Mouse (Mus musculus): ENCODE measurements around the gene Zmiz2. TPM values are rescaled to one million over a fixed set of nuclear protein-coding genes. Genes with fewer than 3 reads are reported as not detected.
"Not testable (repeated sequence)": the region's sequence is repeated elsewhere in the genome, so short reads cannot be mapped to it uniquely, and the experiment has no call there.

Gene Zmiz2
- polyA plus RNA-seq, 1 experiment from 2014 or later: 42.6 TPM

DNA sequence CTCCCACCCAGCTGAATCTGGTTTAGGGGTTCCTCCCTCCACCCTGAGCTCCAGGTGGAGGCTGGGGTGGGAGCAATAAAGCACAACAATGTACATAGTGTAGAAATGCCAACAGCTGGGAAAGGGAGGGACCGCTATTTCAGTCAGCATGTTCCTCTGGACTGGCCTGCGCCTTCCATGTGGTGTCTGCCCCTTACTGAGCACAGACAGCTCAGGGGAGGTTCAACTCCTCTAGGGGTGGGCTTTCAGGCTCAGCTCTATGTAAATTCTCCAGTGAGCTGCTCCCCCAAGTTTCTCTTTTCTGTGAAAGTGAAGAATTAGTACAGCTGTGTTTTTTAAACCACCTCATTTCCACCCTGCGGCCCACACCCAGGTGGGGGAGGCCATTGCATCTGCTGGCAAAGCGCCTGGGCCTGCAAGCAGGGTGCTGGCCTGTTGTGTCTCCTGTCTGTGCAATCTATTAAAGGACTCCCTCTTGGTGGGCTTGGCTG, 16.8 kb downstream of the Zmiz2 start:
- Histone ChIP-seq H3K4me2 (ENCODE audit: low read length) (no peak overlapping the region), H3K9ac (replicated peaks; ENCODE audit: low read length) (no peak overlapping the region), H3K27ac (replicated peaks; ENCODE audit: low read depth, low read length) (peak overlapping the region; percentile 49), H3K36me3 (ENCODE audit: control insufficient read depth, insufficient read depth, low read length) (peaks cover 58% of the 10 kb centered on the region), H3K4me1 (ENCODE audit: control insufficient read depth, insufficient read depth, low read length) (no peaks in the 10 kb centered on the region), H3K27me3 (ENCODE audit: control insufficient read depth, insufficient read depth, low read length) (no peaks in the 10 kb centered on the region), H3K9me3 (ENCODE audit: control insufficient read depth, low read length) (no peaks in the 10 kb centered on the region), H3K4me3 (replicated peaks; ENCODE audit: low read depth, low read length) (no peak overlapping the region)
- ATAC-seq (ENCODE audit: low FRiP score, low TSS enrichment): no peak
- 92% methylated on average over 4 of the region's 4 CpGs for WGBS
- DNase-seq: no peak

DNA sequence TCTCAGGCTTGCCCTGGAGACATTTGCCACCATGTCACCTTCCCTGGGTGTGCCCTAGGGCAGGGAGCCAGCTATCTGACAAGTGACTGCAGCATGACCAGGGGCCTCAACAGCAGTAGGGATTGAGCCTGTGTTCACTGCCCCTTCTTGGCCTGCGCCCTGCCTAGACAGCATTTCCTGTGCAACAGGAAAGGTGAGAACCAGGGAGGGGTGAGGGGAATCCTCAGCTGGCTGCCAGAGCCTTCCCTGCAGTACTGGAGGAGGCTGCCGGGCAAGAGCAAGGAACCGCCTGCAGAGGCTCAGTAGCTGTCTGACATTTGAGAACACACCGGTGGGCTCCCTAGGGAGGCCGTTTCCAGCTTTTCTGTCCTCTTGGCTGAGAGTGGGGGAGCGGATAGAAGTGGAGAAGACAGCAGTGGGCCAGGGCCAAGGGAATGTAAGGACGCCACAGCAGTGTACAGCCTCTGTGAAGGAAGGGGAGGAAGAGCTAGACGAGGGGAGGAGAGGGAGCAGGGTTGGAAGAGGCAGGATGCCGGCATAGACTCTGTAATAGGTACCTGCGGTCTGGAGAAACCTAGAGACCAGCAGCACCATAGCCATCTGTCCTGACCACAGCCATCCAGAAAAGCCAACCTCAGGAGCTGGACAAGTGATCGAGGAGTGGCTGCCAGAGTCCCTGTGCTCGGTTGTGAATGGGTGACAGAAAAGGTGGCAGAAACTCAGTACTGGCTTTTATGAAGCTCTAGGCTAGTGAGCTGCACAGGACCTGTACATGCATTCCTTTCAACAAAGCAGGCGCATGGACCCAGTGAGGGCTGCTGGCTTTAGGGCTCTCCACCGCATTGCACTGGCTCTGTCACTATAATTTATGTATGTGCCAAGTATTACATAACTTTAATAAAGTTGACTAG, 17.6 kb downstream of the Zmiz2 start:
- Histone ChIP-seq H3K9ac (replicated peaks; ENCODE audit: low read length) (0 out of 2 replicates have a peak overlapping the region, but pooled peaks have one; percentile 17), H3K27me3 (ENCODE audit: control insufficient read depth, insufficient read depth, low read length) (no peaks in the 10 kb centered on the region), H3K4me2 (ENCODE audit: low read length) (no peak overlapping the region), H3K4me3 (replicated peaks; ENCODE audit: low read depth, low read length) (no peak overlapping the region), H3K36me3 (ENCODE audit: control insufficient read depth, insufficient read depth, low read length) (peaks cover 49% of the 10 kb centered on the region), H3K9me3 (ENCODE audit: control insufficient read depth, low read length) (no peaks in the 10 kb centered on the region), H3K4me1 (ENCODE audit: control insufficient read depth, insufficient read depth, low read length) (no peaks in the 10 kb centered on the region), H3K27ac (replicated peaks; ENCODE audit: low read depth, low read length) (peak overlapping the region; percentile 49)
- peak; percentile 40 for DNase-seq
- WGBS: 53% methylated on average over 14 of the region's 14 CpGs
- ATAC-seq (ENCODE audit: low FRiP score, low TSS enrichment): no peak

DNA sequence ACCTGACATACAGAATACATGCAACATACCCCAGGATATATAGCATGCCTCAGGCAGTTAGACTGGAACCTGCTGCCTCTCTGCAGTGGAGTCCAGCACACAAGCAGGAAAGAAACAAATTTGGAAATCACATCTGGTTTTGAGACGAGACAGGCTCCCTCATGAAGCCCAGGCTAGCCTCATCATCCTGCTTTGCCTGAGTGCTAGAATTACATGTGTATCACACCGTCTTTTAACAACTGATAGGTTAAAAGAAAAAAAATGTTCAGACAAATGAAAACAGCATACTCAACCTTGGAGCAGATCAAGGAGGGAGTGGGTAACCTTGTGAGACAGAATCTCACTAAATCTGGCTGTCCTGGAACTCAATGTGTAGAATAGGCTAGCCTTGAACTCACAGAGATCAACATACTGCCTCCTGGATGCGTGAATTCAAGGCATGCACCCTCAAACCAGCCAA, 18.3 kb downstream of the Zmiz2 start:
- ATAC-seq (ENCODE audit: low FRiP score, low TSS enrichment): no peak
- H3K4me3 ChIP-seq (replicated peaks; ENCODE audit: low read depth, low read length): no peak overlapping the region
- H3K27ac ChIP-seq (replicated peaks; ENCODE audit: low read depth, low read length): no peak overlapping the region
- WGBS: 90% methylated on average over 3 of the region's 3 CpGs
- H3K9me3 ChIP-seq (ENCODE audit: control insufficient read depth, low read length): no peaks in the 10 kb centered on the region
- H3K4me2 ChIP-seq (ENCODE audit: low read length): no peak overlapping the region
- H3K4me1 ChIP-seq (ENCODE audit: control insufficient read depth, insufficient read depth, low read length): no peaks in the 10 kb centered on the region
- H3K36me3 ChIP-seq (ENCODE audit: control insufficient read depth, insufficient read depth, low read length): peaks cover 42% of the 10 kb centered on the region
- H3K9ac ChIP-seq (replicated peaks; ENCODE audit: low read length): no peak overlapping the region
- no peaks in the 10 kb centered on the region for H3K27me3 ChIP-seq (ENCODE audit: control insufficient read depth, insufficient read depth, low read length)
- no peak for DNase-seq

DNA sequence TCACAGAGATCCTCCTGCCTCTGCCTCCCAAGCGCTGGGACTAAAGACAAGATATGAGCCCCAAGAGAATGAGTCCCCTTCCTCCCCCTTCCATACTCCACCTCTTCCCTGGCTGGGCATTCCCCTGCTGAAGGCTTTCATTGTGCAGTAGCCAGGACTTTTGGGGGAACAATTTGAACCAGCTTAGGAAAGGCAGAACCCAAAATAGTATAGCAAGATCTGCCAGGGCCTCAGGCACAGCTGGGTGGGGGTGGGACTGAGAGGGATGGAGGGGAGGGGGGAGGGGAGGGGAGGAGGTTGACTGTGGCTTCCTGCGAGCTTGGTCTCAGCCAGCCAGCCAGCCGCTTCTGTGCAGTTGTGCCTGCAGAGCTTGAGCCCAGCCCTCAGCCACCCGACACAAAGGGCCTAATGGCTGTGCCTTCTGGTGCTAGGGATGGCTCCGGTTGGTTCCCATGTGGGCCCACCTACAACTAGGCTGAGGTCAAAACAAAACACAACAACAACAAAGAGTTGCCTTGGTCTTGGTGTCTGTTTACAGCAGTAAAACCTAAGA, 21.3 kb downstream of the Zmiz2 start:
- Histone ChIP-seq H3K27me3 (ENCODE audit: control insufficient read depth, insufficient read depth, low read length) (no peaks in the 10 kb centered on the region), H3K9me3 (ENCODE audit: control insufficient read depth, low read length) (no peaks in the 10 kb centered on the region), H3K36me3 (ENCODE audit: control insufficient read depth, insufficient read depth, low read length) (peaks cover 13% of the 10 kb centered on the region), H3K27ac (replicated peaks; ENCODE audit: low read depth, low read length) (no peak overlapping the region), H3K4me1 (ENCODE audit: control insufficient read depth, insufficient read depth, low read length) (peaks cover 4% of the 10 kb centered on the region), H3K4me2 (ENCODE audit: low read length) (no peak overlapping the region), H3K4me3 (replicated peaks; ENCODE audit: low read depth, low read length) (no peak overlapping the region), H3K9ac (replicated peaks; ENCODE audit: low read length) (no peak overlapping the region)
- DNase-seq (no peak), ATAC-seq (ENCODE audit: low FRiP score, low TSS enrichment) (no peak)
- WGBS: 48% methylated on average over 5 of the region's 5 CpGs

DNA sequence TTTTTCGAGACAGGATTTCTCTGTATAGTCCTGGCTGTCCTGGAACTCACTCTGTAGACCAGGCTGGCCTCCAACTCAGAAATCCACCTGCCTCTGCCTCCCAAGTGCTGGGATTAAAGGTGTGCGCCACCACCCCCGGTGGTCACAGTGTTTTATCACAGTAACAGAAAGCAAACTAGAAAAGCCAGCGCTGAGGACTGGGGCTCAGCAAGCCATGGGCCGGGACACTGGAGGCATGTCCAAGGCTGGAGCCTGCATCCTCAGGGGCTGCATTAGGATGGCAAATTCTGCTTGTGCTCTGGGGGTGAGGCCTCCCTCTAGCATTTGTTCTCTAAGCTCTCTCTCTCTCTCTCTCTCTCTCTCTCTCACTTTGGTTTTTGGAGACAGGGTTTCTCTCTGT, 21.9 kb downstream of the Zmiz2 start:
- not testable (repeated sequence) for H3K9ac ChIP-seq (replicated peaks; ENCODE audit: low read length); H3K27ac ChIP-seq (replicated peaks; ENCODE audit: low read depth, low read length); ATAC-seq (ENCODE audit: low FRiP score, low TSS enrichment); H3K4me2 ChIP-seq (ENCODE audit: low read length); H3K36me3 ChIP-seq (ENCODE audit: control insufficient read depth, insufficient read depth, low read length); H3K27me3 ChIP-seq (ENCODE audit: control insufficient read depth, insufficient read depth, low read length); H3K4me1 ChIP-seq (ENCODE audit: control insufficient read depth, insufficient read depth, low read length); H3K4me3 ChIP-seq (replicated peaks; ENCODE audit: low read depth, low read length); H3K9me3 ChIP-seq (ENCODE audit: control insufficient read depth, low read length); DNase-seq
- 91% methylated on average over 5 of the region's 5 CpGs for WGBS

DNA sequence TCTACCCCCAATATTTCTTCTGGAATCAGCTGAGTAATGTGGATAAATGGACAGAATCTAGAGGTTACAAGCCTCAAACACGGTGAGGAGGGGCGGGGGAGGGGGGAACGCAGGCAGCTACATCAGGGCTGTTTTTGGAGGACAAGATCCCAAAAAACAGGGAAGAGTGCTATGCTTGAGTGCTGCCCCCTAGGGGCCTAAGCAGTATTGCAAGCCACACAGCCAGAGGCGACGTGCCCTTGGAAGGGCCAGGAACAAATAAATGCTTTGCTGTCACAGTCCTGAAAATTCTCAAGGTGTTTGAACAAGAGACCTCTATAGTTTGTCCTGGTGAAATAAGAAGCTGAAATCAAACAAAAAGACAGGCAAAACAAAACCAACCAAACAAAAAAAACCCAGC, 22.8 kb downstream of the Zmiz2 start:
- Histone ChIP-seq H3K4me3 (replicated peaks; ENCODE audit: low read depth, low read length) (no peak overlapping the region), H3K27ac (replicated peaks; ENCODE audit: low read depth, low read length) (no peak overlapping the region), H3K4me1 (ENCODE audit: control insufficient read depth, insufficient read depth, low read length) (peaks cover 6% of the 10 kb centered on the region), H3K4me2 (ENCODE audit: low read length) (no peak overlapping the region), H3K9me3 (ENCODE audit: control insufficient read depth, low read length) (no peaks in the 10 kb centered on the region), H3K36me3 (ENCODE audit: control insufficient read depth, insufficient read depth, low read length) (no peaks in the 10 kb centered on the region), H3K9ac (replicated peaks; ENCODE audit: low read length) (no peak overlapping the region), H3K27me3 (ENCODE audit: control insufficient read depth, insufficient read depth, low read length) (no peaks in the 10 kb centered on the region)
- no peak for ATAC-seq (ENCODE audit: low FRiP score, low TSS enrichment)
- DNase-seq: peak; percentile 85
- 2% methylated on average over 5 of the region's 5 CpGs for WGBS

DNA sequence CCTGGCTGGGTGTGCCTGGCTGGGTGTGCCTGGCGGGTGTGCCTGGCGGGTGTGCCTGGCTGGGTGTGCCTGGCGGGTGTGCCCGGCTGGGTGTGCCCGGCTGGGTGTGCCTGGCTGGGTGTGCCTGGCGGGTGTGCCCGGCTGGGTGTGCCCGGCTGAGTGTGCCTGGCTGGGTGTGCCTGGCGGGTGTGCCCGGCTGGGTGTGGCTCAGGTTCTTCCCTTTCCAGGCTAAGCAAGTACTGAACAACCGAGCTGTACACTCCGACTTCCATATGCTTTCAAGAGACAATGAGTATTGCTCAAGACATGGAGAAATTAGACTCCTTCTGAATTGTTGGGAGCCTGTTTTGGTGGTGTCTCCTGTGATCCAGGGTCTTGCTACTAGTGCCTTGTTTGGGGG, 24.4 kb downstream of the Zmiz2 start:
- no peak for ATAC-seq (ENCODE audit: low FRiP score, low TSS enrichment)

DNA sequence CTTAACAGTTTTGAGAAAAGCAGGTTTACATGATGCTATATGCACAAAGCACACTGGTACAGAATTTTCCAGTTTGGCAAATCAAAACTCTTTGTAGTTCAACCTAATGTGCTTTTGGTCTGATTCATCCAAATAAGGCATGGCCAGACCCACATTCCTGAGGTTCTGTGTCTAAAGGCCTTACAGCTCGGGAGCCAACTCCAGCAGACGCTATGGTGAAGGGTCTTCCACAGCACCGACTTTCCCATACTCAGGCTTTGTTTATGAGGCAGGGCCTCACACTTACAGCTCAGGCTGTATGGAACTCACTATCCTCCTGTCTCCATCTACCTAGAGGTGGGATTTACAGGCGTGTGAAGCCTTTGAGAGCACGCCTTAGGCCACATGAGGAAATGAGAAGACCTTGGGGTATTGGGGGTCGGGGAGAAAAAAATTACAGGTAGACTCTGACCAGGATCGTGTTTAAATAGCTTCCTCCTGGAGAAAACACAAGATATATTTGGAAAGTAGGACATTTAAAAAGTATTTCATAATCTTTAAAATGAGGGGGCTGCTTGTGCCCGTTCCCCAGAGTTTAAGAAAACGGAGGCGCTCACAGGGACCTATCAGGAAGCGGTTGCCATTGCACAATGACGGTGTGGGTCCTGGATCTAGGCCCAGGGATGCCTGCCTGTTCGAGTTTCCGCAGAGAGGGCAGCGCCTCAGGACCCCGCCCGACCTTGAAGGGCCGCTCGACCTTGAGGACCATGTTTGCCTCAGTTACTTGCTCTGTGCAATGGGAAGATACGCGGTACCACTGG, 26.1 kb downstream of the Zmiz2 start, which contains the start of gene Ppia:
TSS of gene Ppia (plus strand) at position 693 of the 800 bp plus-strand sequence.
- Histone ChIP-seq H3K36me3 (ENCODE audit: control insufficient read depth, insufficient read depth, low read length) (peaks cover 23% of the 10 kb centered on the region), H3K9ac (replicated peaks; ENCODE audit: low read length) (peak within 1 kb of the TSS; percentile 94), H3K27ac (replicated peaks; ENCODE audit: low read depth, low read length) (peak within 1 kb of the TSS; percentile 96), H3K9me3 (ENCODE audit: control insufficient read depth, low read length) (no peaks in the 10 kb centered on the region), H3K4me3 (replicated peaks; ENCODE audit: low read depth, low read length) (peak within 1 kb of the TSS; percentile 96), H3K27me3 (ENCODE audit: control insufficient read depth, insufficient read depth, low read length) (no peaks in the 10 kb centered on the region), H3K4me1 (ENCODE audit: control insufficient read depth, insufficient read depth, low read length) (peaks cover 16% of the 10 kb centered on the region), H3K4me2 (ENCODE audit: low read length) (peak within 1 kb of the TSS; percentile 76)
- 12% methylated on average over 21 of the region's 21 CpGs for WGBS
- no peak; the same call in 1 of the 2 replicates for ATAC-seq (ENCODE audit: low FRiP score, low TSS enrichment)
- peak; percentile 22 for DNase-seq

More for the DNA sequence above, 24.4 kb downstream of the Zmiz2 start:
- no peak for DNase-seq
- Histone ChIP-seq H3K4me3 (replicated peaks; ENCODE audit: low read depth, low read length) (no peak overlapping the region), H3K27ac (replicated peaks; ENCODE audit: low read depth, low read length) (no peak overlapping the region), H3K9ac (replicated peaks; ENCODE audit: low read length) (no peak overlapping the region), H3K36me3 (ENCODE audit: control insufficient read depth, insufficient read depth, low read length) (peaks cover 7% of the 10 kb centered on the region), H3K9me3 (ENCODE audit: control insufficient read depth, low read length) (no peaks in the 10 kb centered on the region), H3K4me1 (ENCODE audit: control insufficient read depth, insufficient read depth, low read length) (peaks cover 16% of the 10 kb centered on the region), H3K4me2 (ENCODE audit: low read length) (no peak overlapping the region), H3K27me3 (ENCODE audit: control insufficient read depth, insufficient read depth, low read length) (no peaks in the 10 kb centered on the region)
- 97% methylated on average over 12 of the region's 12 CpGs for WGBS
